8 mouse cellular contexts compared by ENCODE assay signal in genomic region chr2:166712310-166712709, GRCm38 (mm10). TPM values are rescaled to one million over a fixed set of nuclear protein-coding genes. Genes with fewer than 3 reads are reported as not detected.
A peak's percentile ranks its signal among the peaks of the same experiment; 100 is the strongest.
DNase-seq lines count a peak whose midpoint lies in the region; ATAC-seq and TF ChIP-seq lines count a peak whose summit lies in the region.

No protein-coding gene starts in this region.

- peak overlapping the region; percentile 85 for H3K4me3 ChIP-seq in kidney, embryonic 15.5 days (replicated peaks)
- H3K4me3 ChIP-seq in bone marrow macrophage, adult 2 months (ENCODE audit: insufficient read depth, low read length), result peak overlapping the region; percentile 93
- peak overlapping the region; percentile 60 for H3K4me3 ChIP-seq in hindbrain, embryonic 12.5 days
- H3K4me3 ChIP-seq in midbrain, embryonic 12.5 days, result peak overlapping the region; percentile 78

- ATAC-seq in kidney, embryonic 15.5 days (replicated peaks; ENCODE audit: low FRiP score), result no peak
- ATAC-seq in hindbrain, embryonic 12.5 days (ENCODE audit: low FRiP score), result no peak
- ATAC-seq in midbrain, embryonic 12.5 days (ENCODE audit: low FRiP score, low read depth), result no peak

- peak overlapping the region; percentile 98 for H3K4me2 ChIP-seq in kidney, embryonic 15.5 days
- peak overlapping the region; percentile 69 for H3K4me2 ChIP-seq in hindbrain, embryonic 12.5 days (replicated peaks)
- H3K4me2 ChIP-seq in midbrain, embryonic 12.5 days (replicated peaks), result peak overlapping the region; percentile 90

- H3K27me3 ChIP-seq in kidney, embryonic 15.5 days, result 0 out of 2 replicates have a peak, but pooled peaks cover 3% of the 10 kb centered on the region
- H3K27me3 ChIP-seq in hindbrain, embryonic 12.5 days, result peaks cover 6% of the 10 kb centered on the region; the same call in 1 of the 2 replicates
- peaks cover 4% of the 10 kb centered on the region; the same call in 1 of the 2 replicates for H3K27me3 ChIP-seq in midbrain, embryonic 12.5 days

- H3K9me3 ChIP-seq in kidney, embryonic 15.5 days (replicated peaks), result no peaks in the 10 kb centered on the region
- no peaks in the 10 kb centered on the region for H3K9me3 ChIP-seq in hindbrain, embryonic 12.5 days (replicated peaks)
- no peaks in the 10 kb centered on the region for H3K9me3 ChIP-seq in midbrain, embryonic 12.5 days

- peak overlapping the region; percentile 29; the same call in 1 of the 2 replicates for H3K27ac ChIP-seq in kidney, embryonic 15.5 days
- peak overlapping the region; percentile 95 for H3K27ac ChIP-seq in bone marrow macrophage, adult 2 months (ENCODE audit: insufficient read depth, low read depth, low read length)
- peak overlapping the region; percentile 52; the same call in 1 of the 2 replicates for H3K27ac ChIP-seq in hindbrain, embryonic 12.5 days
- peak overlapping the region; percentile 66; the same call in 1 of the 2 replicates for H3K27ac ChIP-seq in midbrain, embryonic 12.5 days (replicated peaks)

- H3K4me1 ChIP-seq in kidney, embryonic 15.5 days, result peaks cover 46% of the 10 kb centered on the region
- peaks cover 46% of the 10 kb centered on the region for H3K4me1 ChIP-seq in bone marrow macrophage, adult 2 months (ENCODE audit: control insufficient read depth, insufficient read depth, low read length)
- peaks cover 59% of the 10 kb centered on the region for H3K4me1 ChIP-seq in hindbrain, embryonic 12.5 days
- H3K4me1 ChIP-seq in midbrain, embryonic 12.5 days, result peaks cover 45% of the 10 kb centered on the region

- TF ChIP-seq CTCF in bone marrow macrophage, adult 2 months (IDR thresholded peaks at IDR 0.05; ENCODE audit: low read depth, low read length), result no peak

- no peak for DNase-seq in kidney, postnatal 14 days
- no peak for DNase-seq in frontal cortex, postnatal 36 days (ENCODE audit: low spot score in 2 of 2)
- DNase-seq in adrenal gland, adult 8-10 months, result no peak
- DNase-seq in cerebellum, postnatal 4 days (ENCODE audit: low spot score in 2 of 2), result no peak

- TF ChIP-seq POLR2A in bone marrow macrophage, adult 2 months (IDR thresholded peaks at IDR 0.05; ENCODE audit: borderline replicate concordance, low read depth, low read length), result no peak

- no peaks in the 10 kb centered on the region for H3K36me3 ChIP-seq in kidney, embryonic 15.5 days
- no peaks in the 10 kb centered on the region for H3K36me3 ChIP-seq in hindbrain, embryonic 12.5 days
- H3K36me3 ChIP-seq in midbrain, embryonic 12.5 days, result no peaks in the 10 kb centered on the region

- WGBS in kidney, embryonic 15.5 days, result 2% methylated on average over 4 of the region's 4 CpGs
- 1% methylated on average over 4 of the region's 4 CpGs for WGBS in hindbrain, embryonic 12.5 days
- under 1% methylated on average over 4 of the region's 4 CpGs for WGBS in midbrain, embryonic 12.5 days

- no peak overlapping the region; the same call in 1 of the 2 replicates for H3K9ac ChIP-seq in kidney, embryonic 15.5 days
- peak overlapping the region; percentile 85 for H3K9ac ChIP-seq in hindbrain, embryonic 12.5 days
- peak overlapping the region; percentile 76 for H3K9ac ChIP-seq in midbrain, embryonic 12.5 days (replicated peaks)

RNA-seq across cellular contexts. Expression of gene Prex1, which starts 1.3 kb away (rescaled TPM):
- 16.0 TPM in 2 replicates for polyA plus RNA-seq in kidney, embryonic 15.5 days (2015; fragmentation: Nextera tagmentation; extraction: Ambion mirVana)
- polyA plus RNA-seq in bone marrow macrophage, adult 2 months (2012; ENCODE audit: insufficient read depth, insufficient read length, missing spikeins), result 162 and 191 TPM in 2 replicates
- 40.8 and 43.8 TPM in 2 replicates for polyA plus RNA-seq in hindbrain, embryonic 12.5 days (2016; fragmentation: Nextera tagmentation; extraction: Ambion mirVana)
- 26.2 and 27.4 TPM in 2 replicates for polyA plus RNA-seq in midbrain, embryonic 12.5 days (2016; fragmentation: Nextera tagmentation; extraction: Ambion mirVana)
- 10 to 100 TPM; 10.4 to 24.3 (median 17.8) TPM for total RNA-seq in adrenal gland, adult 8-10 months (2022)

Comparison
In these comparisons a context has a peak if more than half of its experiments do, and no peak if none do; other contexts are left out.
1. H3K27ac ChIP-seq: peak in every context shown above with its lines; median percentile 95 in bone marrow macrophage, adult 2 months; 66 in midbrain, embryonic 12.5 days; 52 in hindbrain, embryonic 12.5 days; 29 in kidney, embryonic 15.5 days.